Comparison of ENCODE assay signal across 1 mouse cellular context in genomic region chr14:60735848-60736547, GRCm38 (mm10).
A peak's percentile ranks its signal among the peaks of the same experiment; 100 is the strongest.
TF ChIP-seq lines count a peak whose summit lies in the region.

No protein-coding gene starts in this region.

TF ChIP-seq in CH12.LX, 34 proteins besides CTCF, POLR2A, EP300 and RAD21 (continued from another document):
- peak; percentile 28; the same call in 1 of the 2 replicates for TF ChIP-seq SIN3A (IDR thresholded peaks at IDR 0.05; ENCODE audit: low read length)
- TF ChIP-seq ZC3H11A (IDR thresholded peaks at IDR 0.05; ENCODE audit: low read depth, low read length) = no peak
TF ChIP-seq in CH12.LX: peak in this region for 5.
